Mouse (Mus musculus): ENCODE data around the gene Itgb4. TPM values are rescaled to one million over a fixed set of nuclear protein-coding genes. Genes with fewer than 3 reads are reported as not detected.

The Itgb4 gene
- polyA plus RNA-seq, 1 experiment from 2014 or later = 0.43 TPM

GRCm38 (mm10) chr11:115975083-115975420, 543 bp downstream of the Itgb4 start:
- Histone ChIP-seq H3K9ac (replicated peaks) (peak overlapping the region; percentile 32; the same call in 1 of the 2 replicates), H3K27ac (no peak overlapping the region), H3K9me3 (no peaks in the 10 kb centered on the region), H3K36me3 (no peaks in the 10 kb centered on the region), H3K4me2 (replicated peaks) (peak overlapping the region; percentile 55), H3K4me3 (replicated peaks) (peak overlapping the region; percentile 38), H3K27me3 (peaks cover 52% of the 10 kb centered on the region), H3K4me1 (replicated peaks) (peaks cover 14% of the 10 kb centered on the region)
- ATAC-seq = no peak
- 4% methylated on average over 18 of the region's 18 CpGs for WGBS

- Histone ChIP-seq H3K27me3 (peaks cover 52% of the 10 kb centered on the region), H3K27ac (no peak overlapping the region), H3K9ac (replicated peaks) (no peak overlapping the region), H3K4me3 (replicated peaks) (no peak overlapping the region), H3K9me3 (no peaks in the 10 kb centered on the region), H3K36me3 (no peaks in the 10 kb centered on the region), H3K4me2 (replicated peaks) (no peak overlapping the region), H3K4me1 (replicated peaks) (peaks cover 12% of the 10 kb centered on the region)
- WGBS = 33% methylated on average over 12 of the region's 12 CpGs
- no peak for ATAC-seq
Observed at GRCm38 (mm10) chr11:115975544-115975943, 1.0 kb downstream of the Itgb4 start.

- no peak overlapping the region for H3K9ac ChIP-seq (replicated peaks)
- H3K9me3 ChIP-seq = no peaks in the 10 kb centered on the region
- ATAC-seq = no peak
- H3K4me1 ChIP-seq (replicated peaks) = no peaks in the 10 kb centered on the region
- WGBS = 94% methylated on average over 15 of the region's 15 CpGs
- H3K4me2 ChIP-seq (replicated peaks) = no peak overlapping the region
- no peaks in the 10 kb centered on the region for H3K36me3 ChIP-seq
- H3K4me3 ChIP-seq (replicated peaks) = no peak overlapping the region
- H3K27me3 ChIP-seq = peaks cover 12% of the 10 kb centered on the region; the same call in 1 of the 2 replicates
- H3K27ac ChIP-seq = no peak overlapping the region
Observed at GRCm38 (mm10) chr11:115982472-115982871, 8.0 kb downstream of the Itgb4 start.

- Histone ChIP-seq H3K27ac (no peak overlapping the region), H3K9me3 (no peaks in the 10 kb centered on the region), H3K4me1 (replicated peaks) (no peaks in the 10 kb centered on the region), H3K27me3 (0 out of 2 replicates have a peak, but pooled peaks cover 4% of the 10 kb centered on the region), H3K4me3 (replicated peaks) (no peak overlapping the region), H3K9ac (replicated peaks) (no peak overlapping the region), H3K4me2 (replicated peaks) (no peak overlapping the region), H3K36me3 (no peaks in the 10 kb centered on the region)
- WGBS = 94% methylated on average over 8 of the region's 8 CpGs
- no peak for ATAC-seq
Observed at GRCm38 (mm10) chr11:115983291-115983690, 8.8 kb downstream of the Itgb4 start.

GRCm38 (mm10) chr11:115989686-115990085, 15.2 kb downstream of the Itgb4 start:
- Histone ChIP-seq H3K27me3 (peaks cover 4% of the 10 kb centered on the region; the same call in 1 of the 2 replicates), H3K27ac (no peak overlapping the region), H3K9me3 (no peaks in the 10 kb centered on the region), H3K4me3 (replicated peaks) (no peak overlapping the region), H3K4me1 (replicated peaks) (no peaks in the 10 kb centered on the region), H3K36me3 (no peaks in the 10 kb centered on the region), H3K4me2 (replicated peaks) (peak overlapping the region; percentile 25; the same call in 1 of the 2 replicates), H3K9ac (replicated peaks) (no peak overlapping the region)
- ATAC-seq = no peak
- 32% methylated on average over 15 of the region's 15 CpGs for WGBS

DNA sequence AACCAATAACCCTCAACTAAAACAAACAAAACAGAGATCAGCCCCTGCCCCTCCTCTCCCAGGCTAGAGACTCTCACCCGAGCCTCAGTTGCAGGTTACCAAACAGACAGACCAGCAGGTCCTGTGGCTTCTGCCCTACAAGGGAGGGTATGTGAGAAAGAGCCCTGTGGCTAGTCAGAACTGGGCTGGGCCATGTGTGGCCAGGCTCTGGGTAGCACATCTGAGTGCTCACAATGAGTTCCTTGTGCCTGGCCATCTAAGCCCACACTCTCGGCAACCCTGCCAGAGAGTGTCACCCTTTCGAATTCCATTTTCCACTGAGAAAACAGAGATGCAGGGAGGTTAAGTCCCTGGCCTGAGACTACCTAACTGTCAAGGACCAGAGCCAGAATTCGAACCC, 17.6 kb downstream of the Itgb4 start:
- Histone ChIP-seq H3K27ac (no peak overlapping the region), H3K27me3 (peaks cover 4% of the 10 kb centered on the region; the same call in 1 of the 2 replicates), H3K9me3 (no peaks in the 10 kb centered on the region), H3K9ac (replicated peaks) (no peak overlapping the region), H3K4me3 (replicated peaks) (no peak overlapping the region), H3K4me1 (replicated peaks) (no peaks in the 10 kb centered on the region), H3K4me2 (replicated peaks) (no peak overlapping the region), H3K36me3 (no peaks in the 10 kb centered on the region)
- ATAC-seq = no peak
- WGBS = 76% methylated on average over 4 of the region's 4 CpGs

DNA sequence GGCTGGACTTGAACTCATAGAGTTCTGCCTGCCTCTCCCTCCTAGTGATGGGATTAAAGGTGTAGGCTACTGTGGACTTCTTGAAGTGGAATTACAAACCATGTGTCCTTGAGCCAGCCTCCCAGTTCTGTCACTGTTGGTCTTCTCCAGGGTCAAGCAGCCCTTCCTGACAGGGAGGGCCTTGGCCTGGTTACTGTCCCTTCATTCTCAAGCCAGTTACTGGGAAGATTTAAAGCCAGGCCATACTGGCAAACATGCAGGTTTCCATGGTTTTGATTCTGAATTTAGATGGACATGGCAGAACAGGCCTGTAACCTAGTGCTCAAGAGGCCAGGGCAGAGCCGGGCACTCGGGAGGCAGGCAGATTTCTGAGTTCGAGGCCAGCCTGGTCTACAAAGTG, 20.7 kb downstream of the Itgb4 start:
- peaks cover 1% of the 10 kb centered on the region; the same call in 1 of the 2 replicates for H3K4me1 ChIP-seq (replicated peaks)
- 88% methylated on average over 3 of the region's 3 CpGs for WGBS
- no peak for ATAC-seq
- H3K4me3 ChIP-seq (replicated peaks) = no peak overlapping the region
- H3K9me3 ChIP-seq = no peaks in the 10 kb centered on the region
- H3K27me3 ChIP-seq = peaks cover 3% of the 10 kb centered on the region; the same call in 1 of the 2 replicates
- H3K9ac ChIP-seq (replicated peaks) = no peak overlapping the region
- no peaks in the 10 kb centered on the region for H3K36me3 ChIP-seq
- no peak overlapping the region for H3K27ac ChIP-seq
- H3K4me2 ChIP-seq (replicated peaks) = no peak overlapping the region

DNA sequence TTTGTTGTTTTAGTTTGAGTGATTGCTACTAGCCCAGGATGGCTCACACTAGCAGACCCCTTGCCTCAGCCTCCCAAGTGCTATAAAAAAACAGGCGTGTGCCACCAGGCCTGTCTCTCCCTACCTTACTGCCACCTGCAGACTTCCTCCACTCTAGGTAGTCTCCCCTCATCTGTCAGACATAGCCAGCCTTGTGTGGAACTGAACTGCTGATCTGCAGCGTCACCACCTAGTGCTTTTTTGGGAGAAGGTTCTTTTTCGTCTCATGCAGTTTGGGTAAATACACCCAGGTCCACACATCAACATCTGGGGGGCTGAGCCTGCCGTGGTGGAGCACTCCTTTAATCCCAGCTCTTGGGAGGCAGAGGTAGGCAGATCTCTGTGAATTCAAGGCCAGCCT, 22.5 kb downstream of the Itgb4 start:
- ATAC-seq = no peak
- Histone ChIP-seq H3K9me3 (no peaks in the 10 kb centered on the region), H3K36me3 (no peaks in the 10 kb centered on the region), H3K4me2 (replicated peaks) (no peak overlapping the region), H3K9ac (replicated peaks) (no peak overlapping the region), H3K4me1 (replicated peaks) (peaks cover 7% of the 10 kb centered on the region), H3K27ac (no peak overlapping the region), H3K27me3 (peaks cover 3% of the 10 kb centered on the region; the same call in 1 of the 2 replicates), H3K4me3 (replicated peaks) (no peak overlapping the region)
- 78% methylated on average over 4 of the region's 4 CpGs for WGBS

- H3K36me3 ChIP-seq = no peaks in the 10 kb centered on the region
- 69% methylated on average over 5 of the region's 5 CpGs for WGBS
- H3K9me3 ChIP-seq = no peaks in the 10 kb centered on the region
- peaks cover 3% of the 10 kb centered on the region; the same call in 1 of the 2 replicates for H3K27me3 ChIP-seq
- H3K27ac ChIP-seq = no peak overlapping the region
- ATAC-seq = no peak
- no peak overlapping the region for H3K4me2 ChIP-seq (replicated peaks)
- peaks cover 7% of the 10 kb centered on the region for H3K4me1 ChIP-seq (replicated peaks)
- H3K9ac ChIP-seq (replicated peaks) = no peak overlapping the region
- H3K4me3 ChIP-seq (replicated peaks) = no peak overlapping the region
Observed at GRCm38 (mm10) chr11:115997662-115998061, 23.2 kb downstream of the Itgb4 start.

DNA sequence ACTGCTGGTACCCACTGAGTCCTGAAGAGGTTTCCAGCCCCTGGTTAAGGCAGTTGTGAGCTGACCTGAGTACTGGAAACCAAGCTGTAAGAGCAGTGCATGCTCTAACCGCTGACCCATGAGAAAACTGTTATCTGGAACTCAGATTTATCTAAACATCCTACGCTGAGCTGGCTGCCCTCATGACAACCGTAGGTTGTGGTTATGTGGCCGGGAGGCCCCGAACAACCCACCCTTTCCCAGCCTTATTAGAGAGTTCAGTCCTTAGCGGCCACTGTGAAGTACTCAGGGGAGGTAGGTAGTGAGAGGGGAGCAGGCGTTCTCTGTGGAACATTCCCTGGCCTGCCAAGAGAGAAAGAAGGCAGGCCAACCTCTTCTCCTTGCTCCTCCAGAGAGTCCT, 24.5 kb downstream of the Itgb4 start:
- H3K27ac ChIP-seq = no peak overlapping the region
- H3K27me3 ChIP-seq = peaks cover 3% of the 10 kb centered on the region; the same call in 1 of the 2 replicates
- H3K9me3 ChIP-seq = no peaks in the 10 kb centered on the region
- no peaks in the 10 kb centered on the region for H3K36me3 ChIP-seq
- H3K4me2 ChIP-seq (replicated peaks) = no peak overlapping the region
- no peak overlapping the region for H3K4me3 ChIP-seq (replicated peaks)
- ATAC-seq = no peak
- no peak overlapping the region for H3K9ac ChIP-seq (replicated peaks)
- H3K4me1 ChIP-seq (replicated peaks) = peaks cover 7% of the 10 kb centered on the region
- 82% methylated on average over 7 of the region's 7 CpGs for WGBS

GRCm38 (mm10) chr11:115999538-116000143, 25.1 kb downstream of the Itgb4 start:
- 0 out of 2 replicates have a peak overlapping the region, but pooled peaks have one; percentile 9 for H3K4me2 ChIP-seq (replicated peaks)
- no peak overlapping the region for H3K4me3 ChIP-seq (replicated peaks)
- H3K27me3 ChIP-seq = peaks cover 3% of the 10 kb centered on the region; the same call in 1 of the 2 replicates
- H3K36me3 ChIP-seq = no peaks in the 10 kb centered on the region
- H3K27ac ChIP-seq = no peak overlapping the region
- 18% methylated on average over 14 of the region's 14 CpGs for WGBS
- H3K9me3 ChIP-seq = no peaks in the 10 kb centered on the region
- peaks cover 9% of the 10 kb centered on the region for H3K4me1 ChIP-seq (replicated peaks)
- H3K9ac ChIP-seq (replicated peaks) = no peak overlapping the region
- ATAC-seq = no peak

DNA sequence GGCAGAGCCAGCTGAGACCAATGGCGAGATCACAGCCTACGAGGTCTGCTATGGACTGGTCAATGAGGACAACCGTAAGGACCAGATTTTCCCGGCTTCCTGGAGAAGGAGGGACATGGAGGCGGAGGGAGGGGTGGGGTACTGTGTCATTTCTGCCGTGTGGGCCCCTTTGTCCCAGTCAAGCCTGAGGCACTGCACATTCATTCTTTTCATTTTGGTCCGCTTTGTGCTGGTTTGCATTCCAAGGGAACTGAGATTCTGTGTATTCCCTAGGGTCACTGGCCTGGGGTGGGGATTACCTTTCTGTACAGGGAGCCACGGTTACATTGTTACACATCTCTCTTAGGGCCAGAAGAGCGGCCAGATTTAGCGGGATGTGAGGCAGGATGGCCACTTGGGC, 26.1 kb downstream of the Itgb4 start:
- peak; percentile 24; the same call in 1 of the 2 replicates for ATAC-seq
- no peak overlapping the region for H3K9ac ChIP-seq (replicated peaks)
- peaks cover 7% of the 10 kb centered on the region; the same call in 1 of the 2 replicates for H3K27me3 ChIP-seq
- H3K9me3 ChIP-seq = no peaks in the 10 kb centered on the region
- no peak overlapping the region for H3K27ac ChIP-seq
- H3K4me3 ChIP-seq (replicated peaks) = no peak overlapping the region
- no peak overlapping the region for H3K4me2 ChIP-seq (replicated peaks)
- WGBS = 31% methylated on average over 10 of the region's 10 CpGs
- H3K4me1 ChIP-seq (replicated peaks) = peaks cover 19% of the 10 kb centered on the region
- H3K36me3 ChIP-seq = no peaks in the 10 kb centered on the region

DNA sequence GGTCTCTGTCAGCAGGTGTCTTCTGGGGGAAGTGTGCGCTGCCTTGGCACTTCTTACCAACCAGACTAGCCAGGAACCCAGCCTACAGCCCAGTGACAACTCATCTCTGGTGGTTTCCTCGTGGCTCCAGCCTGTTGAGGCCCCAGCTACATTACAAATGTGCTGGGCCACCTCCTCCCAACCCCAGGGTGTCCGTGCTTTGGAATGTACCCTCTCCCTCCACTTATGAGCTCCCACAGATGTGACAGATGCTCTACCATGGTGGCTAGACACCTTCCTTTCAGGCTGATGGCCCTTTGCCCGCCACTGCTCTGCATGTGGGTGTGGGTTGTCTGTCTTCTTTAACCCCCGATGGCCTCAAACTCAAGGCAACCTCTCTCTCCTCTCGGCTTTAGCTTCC, 27.2 kb downstream of the Itgb4 start:
- no peak overlapping the region for H3K4me3 ChIP-seq (replicated peaks)
- no peak overlapping the region for H3K27ac ChIP-seq
- peaks cover 19% of the 10 kb centered on the region for H3K4me1 ChIP-seq (replicated peaks)
- H3K36me3 ChIP-seq = no peaks in the 10 kb centered on the region
- no peak overlapping the region for H3K4me2 ChIP-seq (replicated peaks)
- WGBS = 75% methylated on average over 6 of the region's 6 CpGs
- no peak for ATAC-seq
- no peak overlapping the region for H3K9ac ChIP-seq (replicated peaks)
- H3K27me3 ChIP-seq = peaks cover 10% of the 10 kb centered on the region; the same call in 1 of the 2 replicates
- no peaks in the 10 kb centered on the region for H3K9me3 ChIP-seq

All from midbrain, embryonic 13.5 days (tissue).